Mouse (Mus musculus) limb, embryonic 13.5 days (tissue): Measurements from ENCODE around the gene Sorbs2. TPM values are rescaled to one million over a fixed set of nuclear protein-coding genes. Genes with fewer than 3 reads are reported as not detected.

Experiments used
- ATAC-seq: fragments of 200-750 bp; cut with Nextera tagmentation; 2 replicates; pipeline ENCODE4 v1.8.0; 2017; ENCODE audit warnings: low read depth, moderate number of reproducible peaks, moderate TSS enrichment; ENCODE audit not compliant: low FRiP score
- H3K27ac ChIP-seq: fragments of 300-500 bp; sonication (generic); 2 replicates; pipeline ENCODE4 v1.5.1; 2015; ENCODE audit warnings: inconsistent platforms, mild to moderate bottlenecking, moderate library complexity
- H3K27me3 ChIP-seq: fragments of 300-500 bp; sonication (generic); 2 replicates; pipeline ENCODE4 v1.6.1; 2015; ENCODE audit warnings: mild to moderate bottlenecking, inconsistent platforms
- H3K36me3 ChIP-seq: fragments of 300-500 bp; sonication (generic); 2 replicates; pipeline ENCODE4 v1.6.1; 2015; ENCODE audit warnings: inconsistent platforms, mild to moderate bottlenecking, moderate library complexity
- H3K4me1 ChIP-seq: fragments of 300-500 bp; sonication (generic); 2 replicates; pipeline ENCODE4 v1.6.1; 2015; ENCODE audit warnings: inconsistent platforms
- H3K4me2 ChIP-seq: fragments of 300-500 bp; sonication (generic); replicated peaks from 2 replicates; pipeline ENCODE4 v1.6.1; 2015; ENCODE audit warnings: inconsistent platforms, mild to moderate bottlenecking, moderate library complexity
- H3K4me3 ChIP-seq: fragments of 300-500 bp; sonication (generic); 2 replicates; pipeline ENCODE4 v1.5.1; 2015; ENCODE audit warnings: moderate library complexity, mild to moderate bottlenecking, inconsistent platforms
- H3K9ac ChIP-seq: fragments of 300-500 bp; sonication (generic); 2 replicates; pipeline ENCODE4 v1.6.1; 2015; ENCODE audit warnings: mild to moderate bottlenecking, inconsistent platforms
- H3K9me3 ChIP-seq: fragments of 300-500 bp; sonication (generic); 2 replicates; pipeline ENCODE4 v1.6.1; 2016; ENCODE audit warnings: inconsistent platforms
- WGBS: fragments of 180-500 bp; shearing (Covaris S2); methylation state at CpG from one replicate; pipeline ENCODE4 v1.1.7; 2015; 5-methylcytosine and 5-hydroxymethylcytosine counted together
- polyA plus RNA-seq: library from polyadenylated mRNA; unstranded; fragments of >200 nt; fragmentation: Nextera tagmentation; extraction: Ambion mirVana; gene quantifications from 2 replicates; pipeline ENCODE4 v1.2.1, GENCODE M21; 2015

Sorbs2 gene
- polyA plus RNA-seq, 1 experiment from 2014 or later = 52.4 TPM

DNA sequence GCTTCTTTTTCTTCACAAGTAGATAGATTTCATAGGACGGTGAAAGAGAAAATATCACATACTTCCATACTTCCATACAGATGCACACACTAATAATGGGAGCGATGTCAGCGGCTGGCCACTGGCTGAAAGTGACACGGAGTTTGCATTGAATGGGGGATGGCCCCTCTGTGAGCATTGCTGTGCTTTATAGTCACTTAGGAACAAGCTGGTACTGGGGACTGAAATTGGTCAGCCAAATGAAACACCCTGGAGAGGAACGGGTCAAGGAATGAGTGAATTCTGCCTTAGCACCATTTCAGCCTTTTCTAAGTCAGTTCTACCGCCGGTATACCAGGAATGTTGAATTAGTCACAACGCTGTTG is 121.5 kb downstream of the Sorbs2 start:
- peak overlapping the region; percentile 88; the same call in 1 of the 2 replicates for H3K27ac ChIP-seq
- WGBS = 72% methylated on average over 8 of the region's 8 CpGs
- H3K9me3 ChIP-seq = no peaks in the 10 kb centered on the region
- H3K36me3 ChIP-seq = no peaks in the 10 kb centered on the region
- H3K4me3 ChIP-seq = peak overlapping the region; percentile 60
- ATAC-seq = no peak
- peaks cover 7% of the 10 kb centered on the region for H3K4me1 ChIP-seq
- H3K4me2 ChIP-seq = peak overlapping the region; percentile 89
- no peaks in the 10 kb centered on the region for H3K27me3 ChIP-seq
- H3K9ac ChIP-seq = 0 out of 2 replicates have a peak overlapping the region, but pooled peaks have one; percentile 36

- Histone ChIP-seq H3K9me3 (no peaks in the 10 kb centered on the region), H3K9ac (no peak overlapping the region), H3K4me1 (peaks cover 7% of the 10 kb centered on the region), H3K27me3 (no peaks in the 10 kb centered on the region), H3K4me3 (no peak overlapping the region), H3K27ac (no peak overlapping the region), H3K4me2 (no peak overlapping the region), H3K36me3 (no peaks in the 10 kb centered on the region)
- no peak for ATAC-seq
- 89% methylated on average over 6 of the region's 8 CpGs for WGBS
Observed at GRCm38 (mm10) chr8:45631023-45631422, 123.4 kb downstream of the Sorbs2 start.

GRCm38 (mm10) chr8:45635155-45635554 is 127.6 kb downstream of the Sorbs2 start:
- no peak overlapping the region for H3K4me2 ChIP-seq
- H3K27ac ChIP-seq = no peak overlapping the region
- 85% methylated on average over 6 of the region's 6 CpGs for WGBS
- no peak overlapping the region for H3K9ac ChIP-seq
- H3K27me3 ChIP-seq = no peaks in the 10 kb centered on the region
- H3K9me3 ChIP-seq = no peaks in the 10 kb centered on the region
- H3K36me3 ChIP-seq = no peaks in the 10 kb centered on the region
- no peaks in the 10 kb centered on the region for H3K4me1 ChIP-seq
- H3K4me3 ChIP-seq = no peak overlapping the region
- no peak for ATAC-seq

DNA sequence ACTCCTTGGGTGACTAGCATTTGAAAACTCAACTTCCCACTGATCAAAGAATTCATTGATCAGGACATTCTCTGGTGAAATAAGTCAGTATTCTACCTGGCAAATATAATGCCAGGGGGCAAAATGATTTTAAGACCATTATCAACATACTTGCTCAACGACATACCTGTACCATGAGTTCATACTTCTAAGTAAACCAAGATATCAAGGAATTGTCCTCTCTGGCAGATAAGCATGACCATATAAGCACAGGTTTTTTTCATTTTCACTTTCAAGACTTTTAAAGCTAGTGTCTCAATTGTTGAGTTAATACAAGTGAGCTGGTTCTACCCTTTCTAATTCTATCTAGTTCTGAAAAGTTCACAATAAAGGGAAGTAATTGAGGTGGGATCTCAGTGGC is 130.2 kb downstream of the Sorbs2 start:
- Histone ChIP-seq H3K4me1 (no peaks in the 10 kb centered on the region), H3K9me3 (no peaks in the 10 kb centered on the region), H3K4me3 (no peak overlapping the region), H3K4me2 (no peak overlapping the region), H3K36me3 (no peaks in the 10 kb centered on the region), H3K9ac (no peak overlapping the region), H3K27ac (no peak overlapping the region), H3K27me3 (no peaks in the 10 kb centered on the region)
- ATAC-seq = no peak
- 89% methylated on average over 1 of the region's 1 CpGs for WGBS

GRCm38 (mm10) chr8:45639444-45639843 is 131.9 kb downstream of the Sorbs2 start:
- H3K36me3 ChIP-seq = no peaks in the 10 kb centered on the region
- ATAC-seq = no peak
- no peaks in the 10 kb centered on the region for H3K27me3 ChIP-seq

DNA sequence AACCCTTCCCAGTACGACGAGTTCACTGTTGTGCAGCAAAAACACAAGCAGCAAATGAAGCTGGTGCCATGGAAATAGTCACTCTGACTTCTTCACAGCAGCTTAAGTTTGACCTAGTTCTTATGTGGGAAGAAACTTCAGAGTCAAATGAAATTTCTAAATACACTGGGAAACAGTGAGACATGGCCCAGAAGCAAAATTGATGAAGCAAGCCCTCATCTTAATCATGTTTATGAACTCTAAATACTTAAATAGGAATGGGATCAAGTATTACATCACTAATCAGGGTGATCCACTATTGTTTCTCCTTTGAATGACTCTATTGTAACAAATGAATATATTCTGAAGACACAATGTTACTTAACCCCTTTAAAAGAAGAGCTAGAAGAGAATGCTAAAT is 137.1 kb downstream of the Sorbs2 start:
- no peak overlapping the region for H3K4me3 ChIP-seq
- H3K27ac ChIP-seq = no peak overlapping the region
- no peak for ATAC-seq
- H3K27me3 ChIP-seq = no peaks in the 10 kb centered on the region
- 88% methylated on average over 2 of the region's 2 CpGs for WGBS
- H3K4me2 ChIP-seq = no peak overlapping the region
- no peak overlapping the region for H3K9ac ChIP-seq
- H3K4me1 ChIP-seq = no peaks in the 10 kb centered on the region
- no peaks in the 10 kb centered on the region for H3K9me3 ChIP-seq
- no peaks in the 10 kb centered on the region for H3K36me3 ChIP-seq

More at GRCm38 (mm10) chr8:45639444-45639843, 131.9 kb downstream of the Sorbs2 start:
- no peak overlapping the region for H3K27ac ChIP-seq
- H3K4me2 ChIP-seq = no peak overlapping the region
- no peaks in the 10 kb centered on the region for H3K4me1 ChIP-seq
- H3K9me3 ChIP-seq = no peaks in the 10 kb centered on the region
- no peak overlapping the region for H3K9ac ChIP-seq
- H3K4me3 ChIP-seq = no peak overlapping the region

GRCm38 (mm10) chr8:45649063-45649462 is 141.5 kb downstream of the Sorbs2 start:
- 90% methylated on average over 7 of the region's 7 CpGs for WGBS
- Histone ChIP-seq H3K9me3 (peaks cover 2% of the 10 kb centered on the region; the same call in 1 of the 2 replicates), H3K4me2 (no peak overlapping the region), H3K36me3 (no peaks in the 10 kb centered on the region), H3K27ac (no peak overlapping the region), H3K4me3 (no peak overlapping the region), H3K27me3 (no peaks in the 10 kb centered on the region), H3K9ac (no peak overlapping the region), H3K4me1 (peaks cover 7% of the 10 kb centered on the region)
- ATAC-seq = no peak

- H3K27me3 ChIP-seq = no peaks in the 10 kb centered on the region
- H3K4me2 ChIP-seq = no peak overlapping the region
- peaks cover 3% of the 10 kb centered on the region; the same call in 1 of the 2 replicates for H3K9me3 ChIP-seq
- no peak overlapping the region for H3K9ac ChIP-seq
- H3K27ac ChIP-seq = peak overlapping the region; percentile 40; the same call in 1 of the 2 replicates
- ATAC-seq = no peak
- no peaks in the 10 kb centered on the region for H3K36me3 ChIP-seq
- H3K4me1 ChIP-seq = peaks cover 13% of the 10 kb centered on the region
- WGBS = 72% methylated on average over 5 of the region's 5 CpGs
- H3K4me3 ChIP-seq = no peak overlapping the region
Observed at GRCm38 (mm10) chr8:45649966-45650365, 142.4 kb downstream of the Sorbs2 start.

DNA sequence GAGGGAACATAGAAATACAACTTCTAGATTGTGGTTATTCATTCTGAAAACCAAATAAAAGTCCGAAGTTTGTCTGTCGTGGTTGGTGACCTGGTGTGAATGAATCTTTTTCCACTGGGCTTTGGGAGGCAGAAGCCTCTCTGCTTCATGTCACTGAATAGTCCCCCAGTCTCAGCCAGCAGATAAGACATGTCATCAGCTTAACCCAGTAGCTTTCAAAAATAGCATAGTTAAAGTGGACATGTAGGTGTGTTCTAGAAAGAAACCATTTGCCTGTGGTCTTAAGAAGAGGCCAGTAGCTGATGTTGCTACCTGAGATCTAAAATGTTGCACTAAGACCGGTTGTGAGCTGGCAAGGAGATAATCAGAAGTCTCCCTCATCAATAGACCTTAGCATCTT is 150.4 kb downstream of the Sorbs2 start:
- Histone ChIP-seq H3K27ac (peak overlapping the region; percentile 52; the same call in 1 of the 2 replicates), H3K4me2 (peak overlapping the region; percentile 45; the same call in 1 of the 2 replicates)
- WGBS = 84% methylated on average over 3 of the region's 3 CpGs

GRCm38 (mm10) chr8:45658458-45659325 is 151.1 kb downstream of the Sorbs2 start:
- WGBS = 25% methylated on average over 18 of the region's 18 CpGs
- H3K9ac ChIP-seq = peak overlapping the region; percentile 20
- H3K4me3 ChIP-seq = peak overlapping the region; percentile 33
- H3K4me2 ChIP-seq = peak overlapping the region; percentile 45
- H3K4me1 ChIP-seq = peaks cover 48% of the 10 kb centered on the region
- H3K36me3 ChIP-seq = no peaks in the 10 kb centered on the region
- peak overlapping the region; percentile 52; the same call in 1 of the 2 replicates for H3K27ac ChIP-seq
- H3K27me3 ChIP-seq = no peaks in the 10 kb centered on the region
- H3K9me3 ChIP-seq = peaks cover 3% of the 10 kb centered on the region; the same call in 1 of the 2 replicates
- ATAC-seq = peak; percentile 38; the same call in 1 of the 2 replicates

More for the DNA sequence above, 150.4 kb downstream of the Sorbs2 start:
- no peaks in the 10 kb centered on the region for H3K27me3 ChIP-seq
- no peak for ATAC-seq
- peaks cover 3% of the 10 kb centered on the region; the same call in 1 of the 2 replicates for H3K9me3 ChIP-seq
- no peak overlapping the region for H3K9ac ChIP-seq
- no peaks in the 10 kb centered on the region for H3K36me3 ChIP-seq
- no peak overlapping the region for H3K4me3 ChIP-seq
- H3K4me1 ChIP-seq = peaks cover 48% of the 10 kb centered on the region

DNA sequence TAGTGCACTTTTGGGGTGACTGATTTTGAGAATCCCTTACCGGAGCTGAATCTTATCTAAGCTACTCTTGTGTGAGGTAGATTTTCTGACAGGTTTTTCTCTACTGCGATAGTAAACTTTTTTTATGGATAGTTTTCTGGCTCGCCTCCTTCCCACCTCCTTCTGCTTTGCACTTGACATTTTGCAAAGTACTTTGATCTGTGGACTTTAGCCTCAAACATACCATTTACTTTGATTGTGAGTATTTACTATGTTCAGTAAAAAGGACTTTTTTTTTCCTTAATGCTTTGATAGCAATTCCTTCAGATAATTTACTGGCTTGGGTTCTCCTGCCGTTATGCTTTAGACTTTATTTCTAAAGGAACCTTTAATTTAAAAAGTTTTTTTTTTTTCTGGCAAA is 151.9 kb downstream of the Sorbs2 start:
- WGBS = 28% methylated on average over 4 of the region's 4 CpGs
- no peak for ATAC-seq
- Histone ChIP-seq H3K27ac (no peak overlapping the region), H3K4me1 (peaks cover 50% of the 10 kb centered on the region), H3K36me3 (no peaks in the 10 kb centered on the region), H3K9ac (no peak overlapping the region), H3K27me3 (no peaks in the 10 kb centered on the region), H3K4me2 (peak overlapping the region; percentile 45), H3K9me3 (no peaks in the 10 kb centered on the region), H3K4me3 (peak overlapping the region; percentile 33)

DNA sequence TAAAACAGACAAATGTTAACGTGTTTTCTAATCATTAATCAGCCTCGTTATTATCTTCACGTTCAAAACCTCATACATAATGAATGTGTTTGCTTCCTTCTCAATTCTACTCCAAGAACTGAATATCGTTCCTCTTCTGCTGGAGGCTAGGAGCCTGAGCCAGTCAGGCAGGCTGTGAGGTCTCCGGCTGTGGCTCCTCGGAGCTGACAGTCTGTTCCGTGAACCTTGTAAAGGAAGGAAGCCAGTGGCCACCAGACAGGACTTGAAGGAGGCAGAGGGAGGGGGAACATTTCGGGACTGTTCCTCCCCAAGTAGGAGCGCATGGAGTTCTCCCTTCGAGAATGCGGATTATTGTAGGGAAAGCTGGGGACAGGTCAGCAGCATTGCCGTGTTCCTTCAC is 153.0 kb downstream of the Sorbs2 start:
- no peak overlapping the region for H3K4me3 ChIP-seq
- H3K9ac ChIP-seq = peak overlapping the region; percentile 14; the same call in 1 of the 2 replicates
- peak overlapping the region; percentile 48 for H3K27ac ChIP-seq
- H3K9me3 ChIP-seq = no peaks in the 10 kb centered on the region
- peaks cover 52% of the 10 kb centered on the region for H3K4me1 ChIP-seq
- WGBS = 44% methylated on average over 12 of the region's 12 CpGs
- ATAC-seq = no peak
- no peaks in the 10 kb centered on the region for H3K27me3 ChIP-seq
- peak overlapping the region; percentile 46 for H3K4me2 ChIP-seq
- H3K36me3 ChIP-seq = no peaks in the 10 kb centered on the region
